Mouse (Mus musculus) midbrain, embryonic 11.5 days (tissue): Measurements from ENCODE around the gene Prrc2c. TPM values are rescaled to one million over a fixed set of nuclear protein-coding genes. Genes with fewer than 3 reads are reported as not detected.
"Not testable (repeated sequence)": the region's sequence is repeated elsewhere in the genome, so short reads cannot be mapped to it uniquely, and the experiment has no call there.

ENCODE experiments used
- ATAC-seq: fragments of 200-750 bp; cut with Nextera tagmentation; 2 replicates; pipeline ENCODE4 v1.8.0; 2017; ENCODE audit warnings: moderate TSS enrichment, moderate library complexity; ENCODE audit not compliant: low FRiP score
- DNase-seq: peaks from one replicate; pipeline ENCODE4 v3.0.0; 2015; ENCODE audit warnings: low spot score; ENCODE audit errors: missing footprints
- H3K27ac ChIP-seq: fragments of 300-500 bp; sonication (generic); 2 replicates; pipeline ENCODE4 v1.5.1; 2014; ENCODE audit warnings: low read depth, low read length
- H3K27me3 ChIP-seq: fragments of 300-500 bp; sonication (generic); 2 replicates; pipeline ENCODE4 v1.6.1; 2014; ENCODE audit warnings: mild to moderate bottlenecking, low read length, moderate library complexity, mixed read lengths; ENCODE audit not compliant: control insufficient read depth, insufficient read depth
- H3K36me3 ChIP-seq: fragments of 300-500 bp; sonication (generic); 2 replicates; pipeline ENCODE4 v1.6.1; 2014; ENCODE audit warnings: mild to moderate bottlenecking, low read length, moderate library complexity, mixed read lengths; ENCODE audit not compliant: control insufficient read depth, insufficient read depth
- H3K4me1 ChIP-seq: fragments of 300-500 bp; sonication (generic); 2 replicates; pipeline ENCODE4 v1.6.1; 2014; ENCODE audit warnings: low read length; ENCODE audit not compliant: control insufficient read depth, insufficient read depth
- H3K4me2 ChIP-seq: fragments of 300-500 bp; sonication (generic); 2 replicates; pipeline ENCODE4 v1.6.1; 2014; ENCODE audit warnings: mild to moderate bottlenecking, moderate library complexity
- H3K4me3 ChIP-seq: fragments of 300-500 bp; sonication (generic); 2 replicates; pipeline ENCODE4 v1.5.1; 2014; ENCODE audit warnings: low read depth, low read length
- H3K9ac ChIP-seq: fragments of 300-500 bp; sonication (generic); 2 replicates; pipeline ENCODE4 v1.6.1; 2014; ENCODE audit warnings: low read length
- H3K9me3 ChIP-seq: fragments of 300-500 bp; sonication (generic); 2 replicates; pipeline ENCODE4 v1.6.1; 2016; ENCODE audit warnings: low read length; ENCODE audit not compliant: control insufficient read depth
- WGBS: fragments of 180-500 bp; shearing (Covaris S2); extraction: QIAGEN DNeasy Blood & Tissue Kit; methylation state at CpG from one replicate; pipeline ENCODE4 v1.1.7; 2014; 5-methylcytosine and 5-hydroxymethylcytosine counted together
- microRNA-seq: library from miRNA; unstranded; fragments of <30 nt; microRNA quantifications from one replicate; pipeline ENCODE4, GENCODE M21; 2017
- polyA plus RNA-seq: library from polyadenylated mRNA; unstranded; fragments of >200 nt; fragmentation: Nextera tagmentation; extraction: Ambion mirVana; gene quantifications from 2 replicates; pipeline ENCODE4 v1.2.1, GENCODE M21; 2014

The Prrc2c gene
- polyA plus RNA-seq, 1 experiment from 2014 or later: 151 TPM

GRCm38 (mm10) chr1:162635291-162635931, 104.9 kb downstream of the Prrc2c start:
- ATAC-seq, H3K4me3 ChIP-seq, DNase-seq, H3K4me2 ChIP-seq, H3K9me3 ChIP-seq, H3K27ac ChIP-seq, H3K9ac ChIP-seq, H3K4me1 ChIP-seq, H3K27me3 ChIP-seq, H3K36me3 ChIP-seq: not testable (repeated sequence)
- WGBS: 82% methylated on average over 1 of the region's 1 CpGs

GRCm38 (mm10) chr1:162628326-162628725, 112.0 kb downstream of the Prrc2c start:
- not testable (repeated sequence) for H3K27me3 ChIP-seq, H3K9me3 ChIP-seq, H3K27ac ChIP-seq, H3K4me3 ChIP-seq, ATAC-seq, H3K9ac ChIP-seq, H3K4me2 ChIP-seq, H3K36me3 ChIP-seq, DNase-seq, H3K4me1 ChIP-seq
- WGBS: 95% methylated on average over 15 of the region's 15 CpGs

GRCm38 (mm10) chr1:162627821-162628220, 112.5 kb downstream of the Prrc2c start:
- H3K4me2 ChIP-seq: not testable (repeated sequence)

GRCm38 (mm10) chr1:162625229-162625628, 115.1 kb downstream of the Prrc2c start:
- Histone ChIP-seq H3K9ac (no peak overlapping the region), H3K4me1 (no peaks in the 10 kb centered on the region), H3K27ac (no peak overlapping the region), H3K4me3 (no peak overlapping the region), H3K9me3 (no peaks in the 10 kb centered on the region), H3K36me3 (no peaks in the 10 kb centered on the region), H3K4me2 (no peak overlapping the region), H3K27me3 (no peaks in the 10 kb centered on the region)
- DNase-seq (no peak), ATAC-seq (no peak)
- 79% methylated on average over 7 of the region's 7 CpGs for WGBS

More at GRCm38 (mm10) chr1:162627821-162628220, 112.5 kb downstream of the Prrc2c start:
- not testable (repeated sequence) for H3K36me3 ChIP-seq, ATAC-seq, H3K4me1 ChIP-seq, H3K27ac ChIP-seq, DNase-seq, H3K27me3 ChIP-seq, H3K4me3 ChIP-seq, H3K9ac ChIP-seq, H3K9me3 ChIP-seq
- 93% methylated on average over 4 of the region's 4 CpGs for WGBS

DNA sequence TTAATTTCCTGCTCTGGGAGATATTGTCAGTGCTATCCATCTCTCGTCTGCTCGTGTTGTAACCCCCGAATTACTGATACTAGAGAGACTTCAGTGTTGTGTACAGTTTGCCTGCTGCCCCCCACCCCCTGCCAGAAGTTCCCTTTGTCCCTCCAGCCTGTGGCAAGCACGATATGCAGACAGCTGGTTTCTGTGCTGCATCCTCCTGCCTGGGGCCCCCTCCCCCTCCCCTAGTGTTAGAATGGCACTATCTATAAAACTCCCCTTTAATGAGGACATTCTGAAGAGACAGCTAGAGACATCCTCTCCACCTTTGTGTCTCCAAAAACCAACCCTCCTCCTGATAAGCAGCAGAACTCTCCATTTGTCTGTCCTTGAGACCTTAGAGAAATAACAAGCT, 116.5 kb downstream of the Prrc2c start:
- H3K4me2 ChIP-seq: no peak overlapping the region
- 63% methylated on average over 4 of the region's 4 CpGs for WGBS
- DNase-seq: no peak
- H3K36me3 ChIP-seq: no peaks in the 10 kb centered on the region
- H3K27me3 ChIP-seq: no peaks in the 10 kb centered on the region
- H3K9me3 ChIP-seq: no peaks in the 10 kb centered on the region
- H3K9ac ChIP-seq: no peak overlapping the region
- H3K27ac ChIP-seq: no peak overlapping the region
- no peak overlapping the region for H3K4me3 ChIP-seq
- no peak for ATAC-seq
- no peaks in the 10 kb centered on the region for H3K4me1 ChIP-seq

Small RNA genes lying within 50 kb of the gene (microRNA-seq; reads per million reads assigned to microRNA genes)
- gene Gm27616: not detected

Other genes with a start within 250 kb of the Prrc2c start
- gene Mettl13, start 192.0 kb downstream of the Prrc2c start, polyA plus RNA-seq: 12.7 and 13.9 TPM in 2 replicates
- gene Vamp4, start 170.0 kb downstream of the Prrc2c start, polyA plus RNA-seq: 64.4 and 68.2 TPM in 2 replicates
- gene Myoc, start 101.4 kb downstream of the Prrc2c start, polyA plus RNA-seq: not detected in 2 replicates
- not detected in 2 replicates for gene Myocos, start 82.3 kb downstream of the Prrc2c start, polyA plus RNA-seq
- 0.85 and 0.86 TPM in 2 replicates for gene Fmo4, start 73.4 kb upstream of the Prrc2c start, polyA plus RNA-seq
- gene Fmo1, start 126.1 kb upstream of the Prrc2c start, polyA plus RNA-seq: 26.5 and 30.8 TPM in 2 replicates
- not detected in 2 replicates for gene Fmo2, start 158.2 kb upstream of the Prrc2c start, polyA plus RNA-seq
- gene Fmo6, start 197.0 kb upstream of the Prrc2c start, polyA plus RNA-seq: not detected in 2 replicates
- not detected in 2 replicates for gene Fmo3, start 244.0 kb upstream of the Prrc2c start, polyA plus RNA-seq